Mouse (Mus musculus) heart, postnatal 25 days (tissue): ENCODE results near the gene Ahdc1. TPM values are rescaled to one million over a fixed set of nuclear protein-coding genes. Genes with fewer than 3 reads are reported as not detected.
A peak's percentile ranks its signal among the peaks of the same experiment; 100 is the strongest.

Source experiments
- DNase-seq: peaks from one replicate; pipeline ENCODE4 v3.0.0; 2022; ENCODE audit warnings: low spot score
- intact Hi-C: fragments of 180-260 bp; cut with DNase I; formaldehyde crosslinking; loops from one replicate; pipeline ENCODE4 v1.15.1; 2025
- total RNA-seq, 2 experiments: library from RNA; stranded (reverse); gene quantifications; 2 replicates each; pipeline ENCODE4 v1.2.3; 2021

Ahdc1 gene
- 10 to 100 TPM; 43.2 to 50.4 TPM for total RNA-seq

- intact Hi-C loops: loop anchor here (2.0 to 5.0 kb wide), 3 partner anchors 96 to 204 kb away; partner anchors contain the start of gene Wasf2
- peak; percentile 87 for DNase-seq
These were observed at the start of gene Ahdc1 for GRCm38 (mm10) chr4:133011028-133011820. Gene Ahdc1 (plus strand): TSS chr4:133011260.

GRCm38 (mm10) chr4:132961866-132962265 lies 49.2 kb upstream of the Ahdc1 start:
- no peak for DNase-seq
- intact Hi-C loops: no loop called here

- DNase-seq: no peak
- intact Hi-C loops: no loop called here
These were observed 48.4 kb upstream of the Ahdc1 start for GRCm38 (mm10) chr4:132962628-132963027.

- intact Hi-C loops: no loop called here
These were observed 47.6 kb upstream of the Ahdc1 start for GRCm38 (mm10) chr4:132963436-132963835.

GRCm38 (mm10) chr4:132964064-132964463 lies 47.0 kb upstream of the Ahdc1 start:
- intact Hi-C loops: no loop called here
- no peak for DNase-seq

More at GRCm38 (mm10) chr4:132963436-132963835, 47.6 kb upstream of the Ahdc1 start:
- no peak for DNase-seq

GRCm38 (mm10) chr4:132964473-132964872 lies 46.6 kb upstream of the Ahdc1 start:
- no peak for DNase-seq
- intact Hi-C loops: no loop called here

- no peak for DNase-seq
- intact Hi-C loops: no loop called here
These were observed 42.7 kb upstream of the Ahdc1 start for GRCm38 (mm10) chr4:132968105-132968938.

- DNase-seq: no peak
- intact Hi-C loops: no loop called here
These were observed 39.5 kb upstream of the Ahdc1 start for GRCm38 (mm10) chr4:132971601-132972000.

- intact Hi-C loops: no loop called here
- DNase-seq: no peak
These were observed 39.0 kb upstream of the Ahdc1 start for GRCm38 (mm10) chr4:132972101-132972500.

- no peak for DNase-seq
- intact Hi-C loops: no loop called here
These were observed 38.5 kb upstream of the Ahdc1 start for GRCm38 (mm10) chr4:132972556-132972955.

GRCm38 (mm10) chr4:132973186-132973585 lies 37.9 kb upstream of the Ahdc1 start:
- DNase-seq: no peak
- intact Hi-C loops: no loop called here

GRCm38 (mm10) chr4:132973814-132974398 lies 37.2 kb upstream of the Ahdc1 start, which contains the start of gene Fgr:
Gene Fgr (plus strand): TSS chr4:132974095.
- no peak for DNase-seq
- intact Hi-C loops: no loop called here

GRCm38 (mm10) chr4:132974904-132975303 lies 36.2 kb upstream of the Ahdc1 start:
- intact Hi-C loops: no loop called here
- DNase-seq: peak; percentile 61

GRCm38 (mm10) chr4:132975791-132976190 lies 35.3 kb upstream of the Ahdc1 start:
- no peak for DNase-seq
- intact Hi-C loops: no loop called here

- DNase-seq: no peak
- intact Hi-C loops: no loop called here
These were observed 34.3 kb upstream of the Ahdc1 start for GRCm38 (mm10) chr4:132976729-132977128.

GRCm38 (mm10) chr4:132977597-132977996 lies 33.5 kb upstream of the Ahdc1 start:
- intact Hi-C loops: no loop called here
- DNase-seq: no peak

- intact Hi-C loops: no loop called here
- DNase-seq: no peak
These were observed 31.9 kb upstream of the Ahdc1 start for GRCm38 (mm10) chr4:132979186-132979585.

GRCm38 (mm10) chr4:132981621-132982020 lies 29.4 kb upstream of the Ahdc1 start:
- intact Hi-C loops: no loop called here
- DNase-seq: no peak

- intact Hi-C loops: no loop called here
- no peak for DNase-seq
These were observed 28.1 kb upstream of the Ahdc1 start for GRCm38 (mm10) chr4:132982999-132983398.

- DNase-seq: no peak
- intact Hi-C loops: no loop called here
These were observed 27.2 kb upstream of the Ahdc1 start for GRCm38 (mm10) chr4:132983664-132984512.
